Mouse (Mus musculus) heart, embryonic 11.5 days (tissue): ENCODE measurements around the gene Slc44a4. TPM values are rescaled to one million over a fixed set of nuclear protein-coding genes. Genes with fewer than 3 reads are reported as not detected.
"Not testable (repeated sequence)": the region's sequence is repeated elsewhere in the genome, so short reads cannot be mapped to it uniquely, and the experiment has no call there.

Source experiments
- ATAC-seq: fragments of 200-750 bp; cut with Nextera tagmentation; replicated peaks from 2 replicates; pipeline ENCODE4 v1.8.0; 2017; ENCODE audit warnings: moderate library complexity; ENCODE audit not compliant: insufficient number of reproducible peaks, low FRiP score, low TSS enrichment
- H3K27ac ChIP-seq: fragments of 300-500 bp; sonication (generic); 2 replicates; pipeline ENCODE4 v1.5.1; 2014; ENCODE audit warnings: mild to moderate bottlenecking, low read depth, low read length
- H3K27me3 ChIP-seq: fragments of 300-500 bp; sonication (generic); 2 replicates; pipeline ENCODE4 v1.6.1; 2014; ENCODE audit warnings: mild to moderate bottlenecking, low read length, mixed read lengths; ENCODE audit not compliant: control insufficient read depth, insufficient read depth
- H3K36me3 ChIP-seq: fragments of 300-500 bp; sonication (generic); 2 replicates; pipeline ENCODE4 v1.6.1; 2014; ENCODE audit warnings: mild to moderate bottlenecking, low read length, moderate library complexity, mixed read lengths; ENCODE audit not compliant: control insufficient read depth, insufficient read depth
- H3K4me1 ChIP-seq: fragments of 300-500 bp; sonication (generic); 2 replicates; pipeline ENCODE4 v1.6.1; 2014; ENCODE audit warnings: low read length; ENCODE audit not compliant: control insufficient read depth, insufficient read depth
- H3K4me2 ChIP-seq: fragments of 300-500 bp; sonication (generic); 2 replicates; pipeline ENCODE4 v1.6.1; 2014; ENCODE audit warnings: mild to moderate bottlenecking, moderate library complexity
- H3K4me3 ChIP-seq: fragments of 300-500 bp; sonication (generic); 2 replicates; pipeline ENCODE4 v1.5.1; 2014; ENCODE audit warnings: low read depth, low read length
- H3K9ac ChIP-seq: fragments of 300-500 bp; sonication (generic); 2 replicates; pipeline ENCODE4 v1.6.1; 2014; ENCODE audit warnings: mild to moderate bottlenecking, low read depth, low read length, moderate library complexity
- H3K9me3 ChIP-seq: fragments of 300-500 bp; sonication (generic); replicated peaks from 2 replicates; pipeline ENCODE4 v1.6.1; 2016; ENCODE audit warnings: low read length; ENCODE audit not compliant: control insufficient read depth
- WGBS: fragments of 180-500 bp; shearing (Covaris S2); extraction: QIAGEN DNeasy Blood & Tissue Kit; methylation state at CpG from one replicate; pipeline ENCODE4 v1.1.7; 2014; ENCODE audit not compliant: insufficient replicate concordance; 5-methylcytosine and 5-hydroxymethylcytosine counted together
- polyA plus RNA-seq: library from polyadenylated mRNA; unstranded; fragments of >200 nt; fragmentation: Nextera tagmentation; extraction: Ambion mirVana; gene quantifications from 2 replicates; pipeline ENCODE4 v1.2.1, GENCODE M21; 2014

Slc44a4 gene
- polyA plus RNA-seq, 1 experiment from 2014 or later = 0.13 TPM

GRCm38 (mm10) chr17:34957966-34958365 lies 43.7 kb downstream of the Slc44a4 start:
- 22% methylated on average over 23 of the region's 40 CpGs for WGBS
- H3K4me2 ChIP-seq, H3K9me3 ChIP-seq, ATAC-seq, H3K27me3 ChIP-seq, H3K27ac ChIP-seq, H3K4me1 ChIP-seq, H3K36me3 ChIP-seq, H3K9ac ChIP-seq, H3K4me3 ChIP-seq: not testable (repeated sequence)

- H3K27me3 ChIP-seq, H3K27ac ChIP-seq, H3K4me1 ChIP-seq, H3K9me3 ChIP-seq, H3K36me3 ChIP-seq, H3K9ac ChIP-seq: not testable (repeated sequence)
- 4% methylated on average over 28 of the region's 47 CpGs for WGBS
- 0 out of 2 replicates have a peak, but pooled peaks have one; percentile 3 for ATAC-seq
- H3K4me2 ChIP-seq = peak overlapping the region; percentile 84
- H3K4me3 ChIP-seq = peak overlapping the region; percentile 58
Observed at GRCm38 (mm10) chr17:34958734-34959129, 44.5 kb downstream of the Slc44a4 start.

GRCm38 (mm10) chr17:34959130-34959778 lies 45.0 kb downstream of the Slc44a4 start, which contains the start of gene Hspa1b:
TSS of gene Hspa1b (minus strand) at chr17:34959238.
- H3K4me3 ChIP-seq = peak within 1 kb of the TSS; percentile 58
- H3K36me3 ChIP-seq, H3K27me3 ChIP-seq, H3K9me3 ChIP-seq, H3K4me1 ChIP-seq: not testable (repeated sequence)
- peak within 1 kb of the TSS; percentile 80 for H3K9ac ChIP-seq
- H3K27ac ChIP-seq = peak within 1 kb of the TSS; percentile 94
- WGBS = under 1% methylated on average over 26 of the region's 32 CpGs
- ATAC-seq = peak; percentile 91
- peak within 1 kb of the TSS; percentile 84 for H3K4me2 ChIP-seq

- 12% methylated on average over 12 of the region's 12 CpGs for WGBS
- peak overlapping the region; percentile 94 for H3K27ac ChIP-seq
- H3K4me3 ChIP-seq = peak overlapping the region; percentile 58
- H3K27me3 ChIP-seq = peaks cover 6% of the 10 kb centered on the region; the same call in 1 of the 2 replicates
- peak overlapping the region; percentile 80 for H3K9ac ChIP-seq
- 0 out of 2 replicates have a peak, but pooled peaks have one; percentile 29 for ATAC-seq
- peak overlapping the region; percentile 84 for H3K4me2 ChIP-seq
- H3K4me1 ChIP-seq = peaks cover 7% of the 10 kb centered on the region; the same call in 1 of the 2 replicates
- no peaks in the 10 kb centered on the region for H3K9me3 ChIP-seq
- no peaks in the 10 kb centered on the region for H3K36me3 ChIP-seq
Observed at GRCm38 (mm10) chr17:34959881-34960515, 45.7 kb downstream of the Slc44a4 start.

DNA sequence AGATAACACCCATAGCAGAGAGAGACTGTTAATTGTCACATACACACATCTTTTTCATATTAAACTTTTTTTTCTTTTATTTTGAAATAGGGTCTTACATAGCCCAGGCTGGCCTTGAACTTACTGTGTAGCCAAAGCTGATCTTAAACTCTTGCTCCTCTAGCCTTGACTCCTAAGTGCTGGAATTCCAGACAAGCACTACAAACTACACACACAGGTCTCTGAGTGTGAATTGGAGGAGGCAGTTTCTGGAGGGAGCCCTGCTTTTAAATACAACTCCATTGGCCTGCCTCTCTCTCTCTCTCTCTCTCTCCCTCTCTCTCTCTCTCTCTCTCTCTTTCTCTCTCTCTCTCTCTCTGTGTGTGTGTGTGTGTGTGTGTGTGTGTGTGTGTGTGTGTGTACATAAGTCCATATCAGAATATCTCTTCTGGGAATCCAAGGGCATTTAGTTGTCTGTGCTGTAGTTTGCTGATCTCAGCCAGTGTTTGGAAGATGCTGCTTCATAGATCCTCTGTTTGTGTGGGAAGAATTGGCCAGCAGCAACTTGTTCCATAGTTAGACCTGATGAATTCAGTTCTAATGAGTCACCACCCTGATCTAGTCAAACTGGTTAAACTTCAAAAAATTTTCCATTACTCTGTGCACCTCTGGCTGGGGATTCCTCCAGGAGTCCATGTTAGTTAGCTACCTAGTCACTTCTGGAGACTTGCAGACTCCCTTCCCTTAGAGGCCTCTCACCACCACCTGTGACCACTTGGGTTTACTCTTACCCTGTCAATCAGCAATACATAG lies 46.6 kb downstream of the Slc44a4 start:
- no peak overlapping the region for H3K27ac ChIP-seq
- H3K4me1 ChIP-seq = peaks cover 7% of the 10 kb centered on the region; the same call in 1 of the 2 replicates
- no peak overlapping the region for H3K9ac ChIP-seq
- peaks cover 3% of the 10 kb centered on the region; the same call in 1 of the 2 replicates for H3K27me3 ChIP-seq
- H3K4me2 ChIP-seq = no peak overlapping the region
- H3K36me3 ChIP-seq = no peaks in the 10 kb centered on the region
- ATAC-seq = no peak
- no peaks in the 10 kb centered on the region for H3K9me3 ChIP-seq
- no peak overlapping the region for H3K4me3 ChIP-seq

GRCm38 (mm10) chr17:34962125-34962524 lies 47.9 kb downstream of the Slc44a4 start:
- Histone ChIP-seq H3K4me2 (no peak overlapping the region), H3K9ac (0 out of 2 replicates have a peak overlapping the region, but pooled peaks have one; percentile 22), H3K27ac (no peak overlapping the region), H3K36me3 (no peaks in the 10 kb centered on the region), H3K9me3 (no peaks in the 10 kb centered on the region), H3K27me3 (no peaks in the 10 kb centered on the region), H3K4me3 (no peak overlapping the region), H3K4me1 (peaks cover 7% of the 10 kb centered on the region; the same call in 1 of the 2 replicates)
- ATAC-seq = no peak
- 39% methylated on average over 3 of the region's 3 CpGs for WGBS

DNA sequence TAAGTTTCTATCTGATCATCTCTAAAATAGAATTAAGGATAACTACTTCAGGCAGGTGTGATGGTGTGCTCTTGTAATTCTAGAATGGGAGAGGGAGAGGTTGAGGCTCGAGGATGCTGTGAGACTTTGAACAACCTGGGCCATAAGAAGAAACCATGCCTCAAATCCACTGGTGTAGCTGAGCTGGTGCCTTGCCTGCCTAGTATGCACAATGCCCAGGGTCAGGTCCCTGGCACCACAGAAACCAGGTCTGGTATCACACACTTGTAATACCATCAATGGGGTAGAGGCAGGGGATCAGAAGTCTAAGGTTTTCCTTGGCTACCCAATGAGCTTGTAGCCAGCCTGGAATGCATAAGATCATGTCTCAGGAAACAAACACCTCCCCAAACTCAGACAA lies 48.6 kb downstream of the Slc44a4 start:
- Histone ChIP-seq H3K4me1 (peaks cover 7% of the 10 kb centered on the region; the same call in 1 of the 2 replicates), H3K27ac (no peak overlapping the region), H3K9me3 (no peaks in the 10 kb centered on the region), H3K36me3 (no peaks in the 10 kb centered on the region), H3K27me3 (peaks cover 4% of the 10 kb centered on the region; the same call in 1 of the 2 replicates), H3K9ac (no peak overlapping the region), H3K4me2 (no peak overlapping the region), H3K4me3 (no peak overlapping the region)
- no peak for ATAC-seq
- WGBS = 64% methylated on average over 1 of the region's 1 CpGs

DNA sequence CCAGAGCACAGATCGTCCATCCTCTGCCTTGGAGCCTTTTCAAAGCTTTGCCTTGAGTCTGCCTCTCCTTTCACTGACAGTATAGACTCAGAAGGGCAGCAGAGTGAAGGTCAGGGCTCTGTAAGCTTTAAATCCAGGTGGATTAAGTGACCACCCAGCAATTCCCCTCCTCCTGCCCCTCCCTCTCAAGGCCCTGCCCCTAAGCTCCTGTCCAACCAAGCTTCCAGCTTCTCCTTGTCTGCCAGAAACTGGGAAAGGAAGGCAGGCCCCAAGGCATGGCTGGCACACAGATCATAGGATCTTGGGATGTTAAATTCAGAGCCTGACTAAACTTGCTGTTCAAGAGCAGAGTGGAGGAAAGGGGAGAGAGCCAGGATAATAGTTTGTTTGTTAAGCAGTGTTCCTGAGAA lies 50.4 kb downstream of the Slc44a4 start:
- Histone ChIP-seq H3K4me3 (no peak overlapping the region), H3K36me3 (no peaks in the 10 kb centered on the region), H3K27ac (no peak overlapping the region), H3K9ac (no peak overlapping the region), H3K27me3 (peaks cover 21% of the 10 kb centered on the region), H3K9me3 (no peaks in the 10 kb centered on the region), H3K4me1 (peaks cover 7% of the 10 kb centered on the region; the same call in 1 of the 2 replicates), H3K4me2 (no peak overlapping the region)
- no peak for ATAC-seq
- 14% methylated on average over 1 of the region's 1 CpGs for WGBS
